Mouse (Mus musculus): ENCODE measurements at regions not wholly inside any gene's neighbourhood (a gene's known extent, or its start where the extent isn't known, plus 50 kb on each side); places are given as distances from the start of the nearest gene placed in this dataset.

- TF ChIP-seq ZNF384 (IDR thresholded peaks at IDR 0.05; ENCODE audit: low read depth, low read length) (no peak), HCFC1 (IDR thresholded peaks at IDR 0.05; ENCODE audit: borderline replicate concordance, insufficient read depth, low read length) (no peak), ZC3H11A (IDR thresholded peaks at IDR 0.05; ENCODE audit: borderline replicate concordance, low read depth, low read length) (no peak), CHD2 (IDR thresholded peaks at IDR 0.05; ENCODE audit: low read depth, low read length) (no peak), MAFK (IDR thresholded peaks at IDR 0.05; ENCODE audit: insufficient read depth, low read depth, low read length) (no peak)
Measured at GRCm38 (mm10) chr4:91028013-91028626, 372.5 kb downstream of the Elavl2 start.
